Mouse (Mus musculus) common myeloid progenitor, adult 5-6 weeks (primary cell): Measurements from ENCODE around the gene Rcsd1. TPM values are rescaled to one million over a fixed set of nuclear protein-coding genes. Genes with fewer than 3 reads are reported as not detected.
A peak's percentile ranks its signal among the peaks of the same experiment; 100 is the strongest.

Experiments used
- ATAC-seq: replicated peaks from 2 replicates; pipeline ENCODE4 v1.8.0; 2016; ENCODE audit warnings: low read depth, mild to moderate bottlenecking, moderate TSS enrichment, inconsistent platforms; ENCODE audit not compliant: poor library complexity, severe bottlenecking
- total RNA-seq: library from RNA; stranded (forward); fragments of 200-1000, 187-1606 nt; gene quantifications from 2 replicates; pipeline ENCODE4 v1.2.3, GENCODE M21; 2017

Rcsd1 gene
- total RNA-seq, 1 experiment from 2014 or later = 83.0 TPM

DNA sequence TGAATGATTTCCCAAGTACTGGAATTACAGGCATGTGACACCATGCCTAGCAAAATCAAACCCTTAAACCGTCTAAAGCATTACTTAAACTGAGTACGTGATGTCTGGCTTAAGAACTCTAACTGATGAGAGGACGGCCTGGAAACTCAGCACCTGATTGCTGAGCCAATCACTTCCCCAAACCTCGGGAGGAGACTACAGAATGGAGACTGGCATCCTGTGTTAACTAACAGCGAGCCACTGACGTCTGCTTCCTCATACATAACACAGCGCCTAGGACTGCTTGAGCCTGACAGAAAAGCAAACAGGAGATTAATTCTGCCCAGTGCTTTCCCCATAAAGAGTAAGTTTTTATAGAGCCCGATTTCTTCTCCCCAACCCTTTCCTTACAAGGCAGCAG lies 105.4 kb downstream of the Rcsd1 start:
- ATAC-seq = peak; percentile 80

- 0 out of 2 replicates have a peak, but pooled peaks have one; percentile 36 for ATAC-seq
These were observed 106.3 kb downstream of the Rcsd1 start for GRCm38 (mm10) chr1:165603218-165603617.

- ATAC-seq = no peak
These were observed 107.7 kb downstream of the Rcsd1 start for GRCm38 (mm10) chr1:165601775-165602280.

Other genes with a start within 250 kb of the Rcsd1 start
- 13.2 and 14.7 TPM in 2 replicates for gene Dcaf6, start 249.3 kb downstream of the Rcsd1 start, total RNA-seq
- gene Mpc2, start 249.1 kb downstream of the Rcsd1 start, total RNA-seq = 63.1 and 72.4 TPM in 2 replicates
- not detected in 2 replicates for gene Adcy10, start 224.6 kb downstream of the Rcsd1 start, total RNA-seq
- 2.0 and 9.5 TPM in 2 replicates for gene Mpzl1, start 75.2 kb downstream of the Rcsd1 start, total RNA-seq
- 142 and 144 TPM in 2 replicates for gene Creg1, start 54.0 kb upstream of the Rcsd1 start, total RNA-seq
- gene Cd247, start 78.9 kb upstream of the Rcsd1 start, total RNA-seq = 1.2 and 1.9 TPM in 2 replicates